Mouse (Mus musculus): ENCODE measurements at regions not wholly inside any gene's neighbourhood (a gene's known extent, or its start where the extent isn't known, plus 50 kb on each side); places are given as distances from the start of the nearest gene placed in this dataset.

- TF ChIP-seq POLR2A (IDR thresholded peaks at IDR 0.05; ENCODE audit: low read depth, low read length) (no peak), CTCF (IDR thresholded peaks at IDR 0.05; ENCODE audit: extremely low read depth, insufficient read length, insufficient replicate concordance, low read depth, low read length) (no peak)
- no peaks in the 10 kb centered on the region for H3K27me3 ChIP-seq (ENCODE audit: control insufficient read depth, insufficient read depth, low read length)
- H3K27ac ChIP-seq (ENCODE audit: insufficient read depth, low read depth, low read length), result no peak overlapping the region
- H3K4me3 ChIP-seq (ENCODE audit: low read depth, low read length), result no peak overlapping the region
- H3K36me3 ChIP-seq (ENCODE audit: control insufficient read depth, insufficient read depth, low read length), result no peaks in the 10 kb centered on the region
- H3K4me1 ChIP-seq (ENCODE audit: control insufficient read depth, insufficient read depth, insufficient read length, low read length), result no peaks in the 10 kb centered on the region
- WGBS, result 59% methylated on average over 6 of the region's 6 CpGs
These were observed 631.6 kb upstream of the Gm10131 start for GRCm38 (mm10) chr8:34743137-34743536.

- Histone ChIP-seq H3K27me3 (ENCODE audit: control insufficient read depth, insufficient read depth, low read length) (no peaks in the 10 kb centered on the region), H3K4me1 (ENCODE audit: control insufficient read depth, insufficient read depth, insufficient read length, low read length) (no peaks in the 10 kb centered on the region), H3K27ac (ENCODE audit: insufficient read depth, low read depth, low read length) (no peak overlapping the region), H3K36me3 (ENCODE audit: control insufficient read depth, insufficient read depth, low read length) (no peaks in the 10 kb centered on the region), H3K4me3 (ENCODE audit: low read depth, low read length) (no peak overlapping the region)
- TF ChIP-seq POLR2A (IDR thresholded peaks at IDR 0.05; ENCODE audit: low read depth, low read length) (no peak), CTCF (IDR thresholded peaks at IDR 0.05; ENCODE audit: extremely low read depth, insufficient read length, insufficient replicate concordance, low read depth, low read length) (no peak)
- 86% methylated on average over 10 of the region's 10 CpGs for WGBS
These were observed 629.3 kb upstream of the Gm10131 start for GRCm38 (mm10) chr8:34740836-34741235.

- WGBS, result 82% methylated on average over 16 of the region's 16 CpGs
- Histone ChIP-seq H3K27ac (ENCODE audit: insufficient read depth, low read depth, low read length) (no peak overlapping the region), H3K36me3 (ENCODE audit: control insufficient read depth, insufficient read depth, low read length) (no peaks in the 10 kb centered on the region), H3K27me3 (ENCODE audit: control insufficient read depth, insufficient read depth, low read length) (no peaks in the 10 kb centered on the region), H3K4me3 (ENCODE audit: low read depth, low read length) (no peak overlapping the region), H3K4me1 (ENCODE audit: control insufficient read depth, insufficient read depth, insufficient read length, low read length) (no peaks in the 10 kb centered on the region)
- TF ChIP-seq POLR2A (IDR thresholded peaks at IDR 0.05; ENCODE audit: low read depth, low read length) (no peak), CTCF (IDR thresholded peaks at IDR 0.05; ENCODE audit: extremely low read depth, insufficient read length, insufficient replicate concordance, low read depth, low read length) (no peak)
These were observed 628.6 kb upstream of the Gm10131 start for GRCm38 (mm10) chr8:34739836-34740804.

GRCm38 (mm10) chr8:34736214-34736613, 624.7 kb upstream of the Gm10131 start:
- Histone ChIP-seq H3K27me3 (ENCODE audit: control insufficient read depth, insufficient read depth, low read length) (no peaks in the 10 kb centered on the region; the same call in 1 of the 2 replicates), H3K4me3 (ENCODE audit: low read depth, low read length) (no peak overlapping the region), H3K27ac (ENCODE audit: insufficient read depth, low read depth, low read length) (no peak overlapping the region), H3K4me1 (ENCODE audit: control insufficient read depth, insufficient read depth, insufficient read length, low read length) (no peaks in the 10 kb centered on the region), H3K36me3 (ENCODE audit: control insufficient read depth, insufficient read depth, low read length) (no peaks in the 10 kb centered on the region)
- WGBS, result 78% methylated on average over 4 of the region's 4 CpGs
- TF ChIP-seq POLR2A (IDR thresholded peaks at IDR 0.05; ENCODE audit: low read depth, low read length) (no peak), CTCF (IDR thresholded peaks at IDR 0.05; ENCODE audit: extremely low read depth, insufficient read length, insufficient replicate concordance, low read depth, low read length) (no peak)

GRCm38 (mm10) chr8:34735006-34735405, 623.5 kb upstream of the Gm10131 start:
- H3K36me3 ChIP-seq (ENCODE audit: control insufficient read depth, insufficient read depth, low read length), result no peaks in the 10 kb centered on the region
- H3K4me1 ChIP-seq (ENCODE audit: control insufficient read depth, insufficient read depth, insufficient read length, low read length), result no peaks in the 10 kb centered on the region
- WGBS, result 81% methylated on average over 4 of the region's 4 CpGs
- H3K4me3 ChIP-seq (ENCODE audit: low read depth, low read length), result no peak overlapping the region
- no peak for TF ChIP-seq CTCF (IDR thresholded peaks at IDR 0.05; ENCODE audit: extremely low read depth, insufficient read length, insufficient replicate concordance, low read depth, low read length)
- no peak overlapping the region for H3K27ac ChIP-seq (ENCODE audit: insufficient read depth, low read depth, low read length)
- H3K27me3 ChIP-seq (ENCODE audit: control insufficient read depth, insufficient read depth, low read length), result no peaks in the 10 kb centered on the region; the same call in 1 of the 2 replicates

- Histone ChIP-seq H3K36me3 (ENCODE audit: control insufficient read depth, insufficient read depth, low read length) (no peaks in the 10 kb centered on the region), H3K27me3 (ENCODE audit: control insufficient read depth, insufficient read depth, low read length) (no peaks in the 10 kb centered on the region; the same call in 1 of the 2 replicates), H3K4me1 (ENCODE audit: control insufficient read depth, insufficient read depth, insufficient read length, low read length) (no peaks in the 10 kb centered on the region), H3K4me3 (ENCODE audit: low read depth, low read length) (no peak overlapping the region), H3K27ac (ENCODE audit: insufficient read depth, low read depth, low read length) (no peak overlapping the region)
- TF ChIP-seq POLR2A (IDR thresholded peaks at IDR 0.05; ENCODE audit: low read depth, low read length), result no peak
- TF ChIP-seq CTCF (IDR thresholded peaks at IDR 0.05; ENCODE audit: extremely low read depth, insufficient read length, insufficient replicate concordance, low read depth, low read length), result no peak
- 47% methylated on average over 2 of the region's 2 CpGs for WGBS
These were observed 621.3 kb upstream of the Gm10131 start for GRCm38 (mm10) chr8:34732808-34733207.

GRCm38 (mm10) chr8:34732362-34732761, 620.8 kb upstream of the Gm10131 start:
- Histone ChIP-seq H3K36me3 (ENCODE audit: control insufficient read depth, insufficient read depth, low read length) (no peaks in the 10 kb centered on the region), H3K4me3 (ENCODE audit: low read depth, low read length) (no peak overlapping the region), H3K27me3 (ENCODE audit: control insufficient read depth, insufficient read depth, low read length) (no peaks in the 10 kb centered on the region; the same call in 1 of the 2 replicates), H3K4me1 (ENCODE audit: control insufficient read depth, insufficient read depth, insufficient read length, low read length) (no peaks in the 10 kb centered on the region), H3K27ac (ENCODE audit: insufficient read depth, low read depth, low read length) (no peak overlapping the region)
- 62% methylated on average over 1 of the region's 1 CpGs for WGBS
- TF ChIP-seq CTCF (IDR thresholded peaks at IDR 0.05; ENCODE audit: extremely low read depth, insufficient read length, insufficient replicate concordance, low read depth, low read length), result no peak
- TF ChIP-seq POLR2A (IDR thresholded peaks at IDR 0.05; ENCODE audit: low read depth, low read length), result no peak
